Mouse (Mus musculus): Measurements from ENCODE around the gene Wiz.

Wiz gene

DNA sequence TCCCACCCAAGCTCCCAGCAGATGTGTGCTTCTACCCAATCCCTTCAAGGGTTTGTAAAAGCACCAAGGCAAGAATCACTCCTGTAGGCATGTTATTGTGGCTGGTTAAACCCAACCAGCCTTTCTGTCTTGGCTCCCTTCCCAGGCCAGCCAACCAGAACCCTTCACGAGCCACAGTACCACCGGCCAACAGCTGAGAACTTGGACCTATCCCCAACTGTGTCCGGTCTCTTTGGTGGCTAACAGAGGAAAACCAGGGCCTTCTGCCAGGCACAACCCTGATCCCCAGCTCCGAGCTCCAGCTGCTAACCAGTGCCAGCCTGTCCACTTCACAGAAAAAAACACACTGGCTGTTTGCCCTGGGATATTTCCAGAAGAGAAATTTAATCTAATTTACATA lies 35.5 kb downstream of the Wiz start:
- in situ Hi-C loops (cut with MboI; ENCODE audit: unreplicated experiment in 2 of 2) = loop anchor here in 1 of 2 experiments (5.0 kb wide), 1 partner anchor 79 kb away; no protein-coding TSS in a partner anchor

DNA sequence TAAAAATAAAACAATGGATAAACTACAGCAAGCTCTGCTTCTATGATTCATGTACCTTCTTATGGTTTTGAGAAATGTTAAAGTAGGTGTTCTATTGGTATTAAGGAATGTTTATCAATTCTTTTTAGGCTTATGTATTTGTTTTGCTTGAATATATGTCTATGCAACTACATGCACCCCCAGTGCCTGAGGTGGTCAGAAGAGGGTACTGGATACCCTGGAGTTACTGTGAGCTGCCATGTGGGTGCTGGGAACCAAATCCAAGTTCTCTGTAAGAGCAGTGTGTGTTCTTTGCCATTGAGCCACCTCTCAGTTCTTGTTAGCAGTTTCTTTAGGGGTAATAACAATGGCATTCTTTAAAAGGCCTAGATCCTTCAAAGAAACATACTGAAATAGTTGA lies 37.5 kb downstream of the Wiz start:
- in situ Hi-C loops (cut with MboI; ENCODE audit: unreplicated experiment in 2 of 2) = loop anchor here in 1 of 2 experiments (5.0 kb wide), 1 partner anchor 81 kb away; no protein-coding TSS in a partner anchor

DNA sequence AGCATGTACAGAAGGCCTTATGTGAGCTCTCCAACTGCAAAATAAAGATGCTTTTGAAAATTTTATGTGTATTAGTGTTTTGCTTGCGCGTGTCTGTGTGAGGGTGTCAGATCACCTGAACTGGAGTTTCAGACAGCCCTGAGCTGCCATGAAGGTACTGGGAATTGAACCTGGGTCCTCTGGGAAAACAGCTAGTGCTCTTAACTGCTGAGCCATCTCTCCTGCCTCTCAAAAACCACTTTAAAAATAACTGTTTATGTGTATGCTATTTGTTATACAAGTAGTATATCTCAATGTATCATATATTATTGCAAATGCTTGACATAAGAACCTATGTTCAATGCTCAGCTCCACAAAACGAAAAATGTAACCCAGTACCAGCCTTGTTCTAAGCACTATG lies 38.0 kb downstream of the Wiz start:
- in situ Hi-C loops (cut with MboI; ENCODE audit: unreplicated experiment in 2 of 2) = loop anchor here in 1 of 2 experiments (5.0 kb wide), 1 partner anchor 81 kb away; no protein-coding TSS in a partner anchor

DNA sequence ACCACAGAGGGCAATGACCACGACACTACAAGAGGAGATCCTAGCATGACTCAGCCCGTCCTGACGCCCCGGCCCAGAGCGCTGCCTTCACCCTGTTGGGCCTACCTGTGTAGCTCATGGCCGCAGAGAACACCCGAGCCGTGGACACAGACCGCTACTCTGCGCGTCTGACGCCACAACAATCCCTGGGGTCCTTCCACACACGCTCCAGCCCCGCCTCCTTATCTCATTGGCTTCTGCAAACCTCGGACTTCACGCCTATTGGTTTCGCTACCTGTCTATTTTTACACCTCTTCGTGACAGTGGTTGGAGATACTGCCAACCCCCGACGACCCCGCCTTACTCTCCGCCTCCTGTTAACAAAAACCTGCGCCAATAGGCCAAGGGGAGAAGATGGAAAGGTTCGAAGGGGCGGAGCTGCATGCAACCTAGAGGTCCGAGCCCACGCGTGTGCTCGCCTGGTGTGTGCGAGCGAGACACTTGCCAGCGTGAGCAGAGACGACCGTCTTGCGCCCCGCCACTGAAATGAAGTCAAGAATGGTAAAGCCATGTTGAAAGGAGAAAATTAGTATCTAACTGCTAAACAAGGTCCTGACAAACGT lies 38.8 kb downstream of the Wiz start, which contains the start of gene Akap8l:
TSS of gene Akap8l (minus strand) at position 226 of the 602 bp plus-strand sequence.
- in situ Hi-C loops (cut with MboI; ENCODE audit: unreplicated experiment in 2 of 2) = loop anchor here in 1 of 2 experiments (5.0 kb wide), 1 partner anchor 82 kb away; no protein-coding TSS in a partner anchor

DNA sequence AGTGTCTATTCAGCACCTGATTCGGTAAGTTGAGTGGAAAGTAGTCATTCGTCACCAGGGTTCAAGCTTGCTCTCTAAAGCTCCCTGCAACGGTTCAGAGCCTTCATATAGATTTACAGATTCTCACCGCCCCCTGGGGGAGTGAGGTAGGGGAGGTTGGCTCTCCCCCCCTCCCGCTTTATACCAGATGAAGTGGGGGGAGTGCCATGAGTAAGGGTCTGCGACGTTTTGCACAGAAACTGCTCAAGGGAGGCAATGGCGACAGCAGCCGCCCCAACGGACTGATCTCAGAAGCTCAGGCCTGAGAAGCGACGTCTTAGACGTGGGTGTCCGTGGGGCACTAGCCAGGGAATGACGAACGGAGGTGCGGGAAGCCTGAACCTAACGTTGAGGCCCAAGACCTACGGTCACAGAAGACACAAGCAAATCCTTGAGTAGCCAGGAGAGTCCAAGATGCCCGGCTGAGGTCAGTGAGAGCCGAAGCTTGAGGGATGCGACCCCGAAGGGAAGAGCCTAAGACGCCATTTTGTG lies 39.3 kb downstream of the Wiz start:
- in situ Hi-C loops (cut with MboI; ENCODE audit: unreplicated experiment in 2 of 2) = loop anchor here (5.0 to 10.0 kb wide), 3 partner anchors 82 to 335 kb away; partner anchors contain the start of gene Cyp4f15 (in 1 of the 2)

DNA sequence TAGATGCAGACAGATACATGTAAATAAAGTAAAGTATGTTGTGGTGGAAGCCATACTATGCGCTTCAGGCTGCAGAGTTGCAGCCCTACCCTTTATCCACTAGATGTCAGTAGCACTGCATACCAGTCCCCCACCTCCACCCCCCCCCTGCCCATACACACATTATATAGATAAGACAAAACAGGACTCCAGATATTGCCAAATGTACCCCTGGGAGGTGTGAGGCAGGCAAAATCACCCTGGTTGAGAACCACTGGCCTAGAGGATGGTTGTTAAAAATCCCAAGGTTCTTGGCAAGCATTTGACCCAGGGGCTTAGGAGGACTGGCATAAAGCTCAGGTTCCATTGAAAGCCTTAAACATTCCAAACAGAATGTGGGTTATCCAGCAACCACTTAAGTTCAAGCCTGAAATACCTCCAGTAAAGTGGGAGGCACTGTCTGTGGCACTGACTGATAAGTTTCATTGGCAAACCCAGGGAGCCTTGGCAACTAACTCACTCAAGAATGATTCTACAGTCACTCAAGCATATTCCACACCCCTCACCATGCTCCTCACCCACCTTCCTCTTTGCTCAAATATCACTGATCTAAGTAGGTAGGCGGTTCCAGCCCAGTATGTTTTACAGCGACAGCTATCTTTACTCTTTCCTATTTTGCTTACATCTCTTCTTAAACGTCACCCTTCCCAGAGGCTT lies 40.1 kb downstream of the Wiz start:
- in situ Hi-C loops (cut with MboI; ENCODE audit: unreplicated experiment in 2 of 2) = loop anchor here (10.0 kb wide), 2 partner anchors 146 to 336 kb away; partner anchors contain the start of gene Cyp4f15 (in 1 of the 2)

DNA sequence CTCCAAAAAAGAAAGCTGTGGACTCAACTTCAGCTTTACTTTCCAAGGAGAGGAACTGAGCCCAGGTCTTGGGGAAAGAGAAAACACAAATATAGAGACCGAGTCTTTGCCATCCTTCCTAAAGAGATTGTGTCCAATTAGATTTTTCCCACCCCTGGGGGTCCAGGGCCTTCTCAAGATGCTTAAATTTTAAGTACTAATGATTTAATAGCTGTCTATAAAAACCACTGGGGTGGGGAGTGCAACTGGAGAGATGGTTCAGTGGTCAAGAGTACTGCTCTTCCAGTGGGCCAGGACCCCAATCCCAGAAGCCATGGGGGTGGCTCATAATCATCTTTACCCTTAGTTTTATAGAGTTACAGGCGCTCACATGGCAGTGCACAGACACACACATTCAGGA lies 40.8 kb downstream of the Wiz start:
- in situ Hi-C loops (cut with MboI; ENCODE audit: unreplicated experiment in 2 of 2) = loop anchor here (10.0 kb wide), 2 partner anchors 146 to 336 kb away; partner anchors contain the start of gene Cyp4f15 (in 1 of the 2)

DNA sequence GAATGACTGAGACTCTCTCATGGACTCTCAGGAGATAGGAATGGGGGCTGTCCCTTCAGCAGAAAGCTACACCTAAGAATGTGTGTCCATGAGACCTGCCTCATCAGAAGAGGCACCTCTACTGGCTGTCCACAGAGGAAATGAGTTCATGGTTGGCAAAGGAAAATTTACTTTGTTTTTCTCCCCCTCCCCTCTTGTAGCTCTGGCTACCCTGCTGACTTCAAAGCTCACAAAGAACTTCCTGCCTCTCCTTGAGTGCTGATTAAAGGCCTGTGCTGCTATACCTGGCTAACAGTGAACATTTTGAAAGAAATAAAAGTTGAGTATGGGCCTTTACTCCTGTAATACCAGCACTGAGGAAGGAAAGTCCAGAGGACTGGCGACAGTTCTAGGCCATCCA lies 48.1 kb downstream of the Wiz start:
- in situ Hi-C loops (cut with MboI; ENCODE audit: unreplicated experiment in 2 of 2) = loop anchor here (5.0 to 10.0 kb wide), 4 partner anchors 91 to 344 kb away; partner anchors contain the start of gene Cyp4f15 (in 1 of the 2)

DNA sequence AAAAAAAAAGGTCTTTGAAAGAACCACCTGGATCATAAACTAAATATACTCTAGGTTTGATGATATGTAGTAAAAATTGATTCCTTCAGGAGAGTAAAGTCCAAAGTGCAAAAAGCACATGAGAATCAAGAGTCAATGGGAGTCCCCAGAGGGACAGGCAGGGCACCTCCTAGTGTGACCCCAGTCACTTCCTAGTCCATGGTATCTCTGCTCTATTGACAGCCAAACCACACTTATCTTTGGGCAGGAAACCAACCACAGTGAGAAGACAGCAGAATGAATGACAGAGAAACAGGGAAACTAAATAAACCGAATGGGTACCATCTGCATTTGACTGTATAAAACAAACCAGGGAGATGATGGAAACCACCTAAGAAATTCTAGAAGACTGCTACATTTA lies 49.1 kb downstream of the Wiz start:
- in situ Hi-C loops (cut with MboI; ENCODE audit: unreplicated experiment in 2 of 2) = loop anchor here (5.0 to 10.0 kb wide), 4 partner anchors 92 to 345 kb away; partner anchors contain the start of gene Cyp4f15 (in 1 of the 2)

DNA sequence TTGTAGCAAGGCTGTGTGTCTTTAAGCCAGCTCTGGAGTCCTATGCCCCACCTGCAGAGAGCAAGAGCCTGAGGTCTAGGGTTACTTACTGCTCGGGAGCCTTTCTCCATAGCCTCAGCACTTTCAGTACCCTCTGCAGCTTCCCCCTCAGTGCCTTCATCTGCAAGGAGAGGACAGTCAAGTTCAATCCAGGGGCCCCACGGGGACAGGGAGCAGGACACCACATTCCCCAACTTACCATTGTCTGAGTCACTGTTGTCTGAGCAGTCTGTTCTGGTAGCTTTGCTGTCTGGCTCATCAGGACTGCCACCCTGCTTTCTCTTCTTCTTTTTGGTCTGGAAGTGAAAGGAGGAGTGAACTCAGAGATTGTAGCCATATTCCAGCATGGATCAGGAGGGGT lies 53.4 kb downstream of the Wiz start:
- in situ Hi-C loops (cut with MboI; ENCODE audit: unreplicated experiment in 2 of 2) = no loop called here

DNA sequence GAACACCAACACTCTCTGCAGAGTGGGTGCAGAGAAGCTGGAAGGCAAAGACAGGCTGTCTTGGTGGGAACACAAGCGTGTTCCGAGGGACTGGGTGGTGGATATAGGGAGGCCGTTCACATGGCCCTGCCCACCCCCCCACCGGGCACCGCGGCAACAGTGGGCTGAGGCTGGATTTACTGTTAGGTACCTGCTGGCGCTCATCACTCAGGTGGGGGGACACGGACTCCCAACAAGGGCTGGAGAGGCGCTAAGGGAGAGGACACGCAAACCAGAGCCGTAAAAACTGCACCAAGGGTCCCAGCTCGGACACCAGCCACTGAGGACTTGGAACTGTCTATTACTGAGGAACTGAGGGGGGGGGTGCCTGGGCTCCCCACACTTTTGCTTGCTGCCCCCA lies 54.3 kb downstream of the Wiz start:
- in situ Hi-C loops (cut with MboI; ENCODE audit: unreplicated experiment in 2 of 2) = no loop called here

DNA sequence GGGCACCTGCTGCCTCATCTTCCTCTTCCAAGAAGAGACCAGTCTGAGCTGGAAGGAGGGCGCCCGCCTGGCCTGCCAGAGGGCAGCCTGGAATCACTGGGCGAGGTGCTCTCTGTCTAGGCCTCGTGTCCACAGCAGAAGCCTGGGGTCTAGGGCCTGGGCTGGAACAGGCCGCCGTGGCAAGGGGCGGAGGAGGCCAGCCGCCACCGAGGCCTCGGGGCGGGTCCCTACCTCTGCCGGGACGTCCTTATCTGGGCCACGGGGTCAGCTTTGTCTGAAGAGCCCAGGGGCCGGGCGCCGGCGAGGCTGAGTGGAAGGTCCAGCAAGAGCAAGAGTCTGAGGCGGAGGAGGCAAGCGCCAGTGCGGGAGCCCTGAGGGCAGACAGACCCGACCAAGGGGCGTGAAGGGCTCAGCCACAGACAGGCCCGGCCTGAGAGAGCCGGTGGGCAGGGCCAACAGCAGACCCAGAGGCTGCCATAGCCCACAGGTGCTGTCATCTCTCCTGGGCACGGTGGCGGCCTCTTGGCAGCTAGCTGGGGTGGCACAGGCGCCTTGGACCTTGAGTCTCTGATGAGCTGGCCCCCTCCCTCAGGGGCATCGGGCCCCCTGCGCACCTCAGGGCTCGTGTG lies 55.5 kb downstream of the Wiz start:
- in situ Hi-C loops (cut with MboI; ENCODE audit: unreplicated experiment in 2 of 2) = no loop called here

DNA sequence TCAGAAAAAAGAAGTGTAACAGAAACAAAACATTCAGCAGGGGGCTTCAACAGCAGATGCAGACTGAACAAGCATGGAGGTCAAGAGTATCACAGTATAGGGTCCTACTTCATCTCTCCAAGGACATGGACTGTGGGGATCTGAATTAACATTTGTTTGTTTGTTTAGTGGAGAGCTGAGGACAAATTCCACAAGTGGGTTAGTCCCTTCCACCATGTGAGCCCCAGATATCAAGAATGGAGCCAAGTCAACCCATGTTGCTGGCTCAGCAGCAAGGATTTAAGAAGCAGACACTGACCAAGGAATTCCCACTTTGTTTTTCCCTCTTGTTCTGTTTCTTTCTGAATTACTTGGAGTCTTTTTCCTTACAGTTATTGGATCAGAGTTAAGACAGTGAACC lies 61.7 kb downstream of the Wiz start:
- in situ Hi-C loops (cut with MboI; ENCODE audit: unreplicated experiment in 2 of 2) = no loop called here

DNA sequence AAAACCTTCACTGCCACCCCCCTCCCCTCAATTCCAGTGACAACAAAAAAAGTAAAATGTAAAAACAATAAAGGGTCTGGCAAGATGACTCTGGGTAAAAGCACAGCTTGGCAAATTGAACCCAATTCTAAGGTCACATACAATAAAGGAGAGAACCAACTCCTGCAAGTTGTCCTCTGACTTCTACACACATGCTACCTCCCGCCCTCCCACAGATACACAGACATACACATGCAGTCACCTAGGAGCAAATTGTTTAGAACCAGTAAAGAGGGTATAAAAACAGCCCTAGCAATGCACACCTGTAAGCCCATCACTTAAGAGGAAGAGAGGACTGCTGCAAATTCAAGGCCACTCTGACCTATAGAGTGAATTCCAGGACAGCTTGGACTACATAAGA lies 66.4 kb downstream of the Wiz start:
- in situ Hi-C loops (cut with MboI; ENCODE audit: unreplicated experiment in 2 of 2) = no loop called here

DNA sequence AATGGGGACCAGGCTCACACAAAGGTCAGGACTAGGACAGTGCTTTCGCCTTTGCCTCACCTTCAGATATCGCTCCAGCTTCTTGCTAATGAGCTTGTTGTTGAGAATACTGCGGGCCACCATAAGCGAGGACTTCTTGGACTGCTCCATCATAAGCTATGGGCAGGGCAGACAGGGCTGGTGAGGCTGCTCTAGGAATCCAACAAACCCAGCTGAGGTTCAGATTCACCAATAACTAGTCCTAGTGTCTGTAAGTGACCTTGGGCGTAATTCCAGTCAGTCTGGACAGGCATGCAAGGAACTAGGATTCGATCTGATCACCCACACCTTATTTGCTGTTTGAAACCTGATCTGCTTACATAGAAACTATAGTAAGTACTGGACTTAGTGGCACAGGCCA lies 67.4 kb downstream of the Wiz start:
- in situ Hi-C loops (cut with MboI; ENCODE audit: unreplicated experiment in 2 of 2) = no loop called here

DNA sequence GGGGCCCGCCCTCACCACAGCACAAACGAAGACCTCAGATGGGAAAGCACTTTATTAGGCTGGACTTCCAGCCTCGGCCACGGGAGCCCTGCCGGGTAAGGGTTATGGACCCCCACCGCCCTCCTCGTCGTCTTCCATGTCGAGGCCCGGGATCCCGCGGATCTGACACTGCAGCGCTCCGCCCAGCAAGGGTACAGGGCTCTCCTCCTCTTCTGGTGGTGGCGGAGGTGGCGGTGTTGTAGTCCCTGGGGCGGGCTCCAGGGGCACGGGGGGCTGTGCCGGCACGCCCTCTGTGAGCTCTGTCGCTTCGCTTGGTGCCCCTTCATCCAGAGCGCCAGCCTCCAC lies 67.9 kb downstream of the Wiz start:
- in situ Hi-C loops (cut with MboI; ENCODE audit: unreplicated experiment in 2 of 2) = no loop called here

DNA sequence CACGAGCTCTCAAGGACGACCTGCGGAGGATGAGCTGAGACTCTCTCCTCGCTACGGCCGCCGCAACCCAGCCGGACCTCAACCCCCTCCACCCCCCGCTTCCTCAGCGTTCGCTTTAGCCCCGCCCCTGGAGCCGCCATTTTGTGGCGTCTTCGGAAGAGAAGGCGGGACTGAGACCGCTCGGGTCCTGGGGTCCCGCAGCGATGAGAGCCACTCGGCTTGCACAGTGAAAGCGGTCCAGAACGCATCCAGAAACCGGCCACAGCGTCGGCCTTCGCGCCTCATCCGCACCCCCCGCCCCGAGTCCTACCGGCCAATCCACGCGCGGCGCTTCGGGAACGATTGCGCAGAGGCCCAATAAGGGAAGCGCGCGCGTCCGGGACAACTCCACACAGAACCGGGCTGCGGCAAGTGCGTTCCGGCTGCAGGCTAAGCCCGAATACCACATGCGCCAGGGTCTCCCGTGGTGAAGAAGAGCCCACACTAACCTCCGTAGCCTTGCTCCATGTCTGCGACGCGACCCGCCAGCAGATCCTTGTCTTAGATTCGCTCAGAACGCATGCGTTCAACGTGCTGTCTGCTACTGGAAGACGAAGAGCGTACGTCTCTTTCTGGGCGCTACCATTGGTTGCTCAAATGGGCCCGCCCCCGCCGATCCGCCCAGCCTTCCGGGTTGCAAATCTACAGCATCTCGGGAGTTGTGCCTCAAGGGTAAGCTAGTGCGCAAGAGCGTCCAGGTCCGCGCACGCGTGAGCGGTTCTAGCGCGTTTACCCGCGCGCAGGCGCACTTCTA lies 68.4 kb downstream of the Wiz start, which contains the start of gene Akap8:
TSS of gene Akap8 (minus strand) at position 642 of the 793 bp plus-strand sequence.
- in situ Hi-C loops (cut with MboI; ENCODE audit: unreplicated experiment in 2 of 2) = no loop called here

DNA sequence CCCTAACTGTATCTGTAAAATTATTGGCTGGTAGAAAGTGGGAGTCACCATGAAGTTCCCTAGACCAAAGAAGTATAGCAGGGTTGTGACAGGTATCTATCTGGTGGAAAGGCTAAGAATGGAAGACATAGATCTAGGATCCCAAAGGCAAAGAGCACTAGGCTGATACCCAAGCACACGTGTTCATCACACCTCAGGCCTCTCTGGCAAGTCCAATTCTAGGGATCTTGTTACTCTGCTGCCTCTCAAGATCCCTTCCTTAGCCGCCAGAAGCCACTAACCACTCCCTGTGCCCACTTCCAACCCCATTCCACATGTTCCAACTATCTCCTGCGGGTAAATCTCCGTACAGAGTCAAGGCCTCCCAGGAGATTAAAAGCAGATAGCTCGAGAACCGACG lies 69.3 kb downstream of the Wiz start:
- in situ Hi-C loops (cut with MboI; ENCODE audit: unreplicated experiment in 2 of 2) = no loop called here

DNA sequence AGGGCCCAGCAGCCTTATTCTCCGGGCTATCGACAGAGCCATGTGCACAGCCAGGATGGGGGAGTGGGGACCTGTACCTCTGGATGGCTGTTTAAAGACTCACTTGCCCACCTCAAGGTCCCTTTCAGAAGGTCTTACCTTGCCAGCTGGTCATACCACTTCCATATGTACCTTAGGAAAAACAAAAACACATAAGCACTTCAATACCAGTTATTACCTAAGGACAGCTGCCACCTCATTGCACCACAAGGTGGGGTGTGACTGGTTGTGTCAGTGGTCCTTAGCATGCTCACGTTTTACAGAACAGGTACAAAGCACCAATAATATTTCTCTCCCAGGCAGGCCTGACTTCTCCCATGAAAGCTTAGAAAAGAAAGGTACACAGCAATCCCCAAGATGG lies 71.5 kb downstream of the Wiz start:
- in situ Hi-C loops (cut with MboI; ENCODE audit: unreplicated experiment in 2 of 2) = no loop called here

DNA sequence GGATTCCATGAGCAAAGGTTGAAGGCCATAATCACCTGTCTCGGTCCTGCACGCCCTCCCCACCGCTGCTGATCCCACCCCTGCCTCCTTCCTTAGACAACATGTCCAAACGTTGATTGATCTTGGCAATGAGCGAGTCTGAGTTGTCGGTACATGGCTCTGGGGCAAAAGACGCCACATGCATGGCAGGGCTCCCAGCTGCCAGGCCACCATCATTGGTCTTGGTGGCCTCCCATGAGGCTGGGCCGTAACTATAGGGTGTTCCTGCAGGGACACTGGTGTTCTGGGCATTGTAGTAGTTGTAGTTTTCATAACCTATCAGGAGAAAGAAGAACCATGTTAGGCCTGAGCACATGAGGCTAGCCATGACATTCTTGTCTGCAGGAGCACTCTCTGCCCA lies 72.2 kb downstream of the Wiz start:
- in situ Hi-C loops (cut with MboI; ENCODE audit: unreplicated experiment in 2 of 2) = no loop called here
